Mouse (Mus musculus) heart, embryonic 15.5 days (tissue): ENCODE results near the gene Fam89a. TPM values are rescaled to one million over a fixed set of nuclear protein-coding genes. Genes with fewer than 3 reads are reported as not detected.
A peak's percentile ranks its signal among the peaks of the same experiment; 100 is the strongest.

Source experiments
- ATAC-seq: fragments of 200-750 bp; cut with Nextera tagmentation; replicated peaks from 2 replicates; pipeline ENCODE4 v1.8.0; 2017; ENCODE audit warnings: low read depth, moderate TSS enrichment; ENCODE audit not compliant: insufficient number of reproducible peaks, insufficient read depth, low FRiP score
- H3K27ac ChIP-seq: fragments of 300-500 bp; sonication (generic); 2 replicates; pipeline ENCODE4 v1.5.1; 2015; ENCODE audit warnings: mild to moderate bottlenecking, inconsistent platforms
- H3K27me3 ChIP-seq: fragments of 300-500 bp; sonication (generic); 2 replicates; pipeline ENCODE4 v1.6.1; 2015; ENCODE audit warnings: inconsistent platforms
- H3K36me3 ChIP-seq: fragments of 300-500 bp; sonication (generic); 2 replicates; pipeline ENCODE4 v1.6.1; 2015; ENCODE audit warnings: mild to moderate bottlenecking, inconsistent platforms
- H3K4me1 ChIP-seq: fragments of 300-500 bp; sonication (generic); replicated peaks from 2 replicates; pipeline ENCODE4 v1.6.1; 2015; ENCODE audit warnings: inconsistent platforms
- H3K4me2 ChIP-seq: fragments of 300-500 bp; sonication (generic); 2 replicates; pipeline ENCODE4 v1.6.1; 2015; ENCODE audit warnings: inconsistent platforms, mild to moderate bottlenecking, moderate library complexity
- H3K4me3 ChIP-seq: fragments of 300-500 bp; sonication (generic); 2 replicates; pipeline ENCODE4 v1.5.1; 2015; ENCODE audit warnings: mild to moderate bottlenecking, inconsistent platforms
- H3K9ac ChIP-seq: fragments of 300-500 bp; sonication (generic); 2 replicates; pipeline ENCODE4 v1.6.1; 2015; ENCODE audit warnings: mild to moderate bottlenecking, inconsistent platforms
- H3K9me3 ChIP-seq: fragments of 300-500 bp; sonication (generic); replicated peaks from 2 replicates; pipeline ENCODE4 v1.6.1; 2016; ENCODE audit warnings: inconsistent platforms
- WGBS: fragments of 180-500 bp; shearing (Covaris S2); methylation state at CpG from one replicate; pipeline ENCODE4 v1.1.7; 2015; ENCODE audit warnings: mixed read lengths; 5-methylcytosine and 5-hydroxymethylcytosine counted together
- polyA plus RNA-seq: library from polyadenylated mRNA; unstranded; fragments of >200 nt; fragmentation: Nextera tagmentation; extraction: Ambion mirVana; gene quantifications from 2 replicates; pipeline ENCODE4 v1.2.1, GENCODE M21; 2015

The Fam89a gene
- polyA plus RNA-seq, 1 experiment from 2014 or later, result 1.2 TPM

DNA sequence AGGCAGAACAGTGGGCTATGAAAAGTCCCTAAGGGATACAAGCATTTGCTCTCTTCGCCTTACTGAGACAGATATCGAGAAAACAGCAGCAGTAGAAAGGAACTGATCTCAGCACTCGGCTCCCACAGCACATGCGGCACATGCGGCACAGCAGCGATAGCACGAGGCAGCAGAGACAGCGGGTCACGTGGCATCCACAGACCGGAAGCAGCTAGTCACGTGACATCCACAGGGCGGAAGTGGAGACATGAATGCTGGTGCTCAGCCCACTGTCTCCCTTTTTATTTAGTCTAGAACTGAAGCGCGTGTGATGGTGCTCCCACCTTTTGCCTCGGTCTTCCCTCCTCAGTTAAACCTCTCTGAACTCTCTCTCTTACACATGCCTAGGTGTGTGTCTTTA lies 31.6 kb upstream of the Fam89a start:
- H3K4me3 ChIP-seq, result no peak overlapping the region
- no peak overlapping the region for H3K9ac ChIP-seq
- H3K4me1 ChIP-seq, result peaks cover 22% of the 10 kb centered on the region
- H3K27ac ChIP-seq, result no peak overlapping the region
- no peaks in the 10 kb centered on the region for H3K9me3 ChIP-seq
- peaks cover 3% of the 10 kb centered on the region; the same call in 1 of the 2 replicates for H3K27me3 ChIP-seq
- no peaks in the 10 kb centered on the region for H3K36me3 ChIP-seq
- WGBS, result 72% methylated on average over 15 of the region's 15 CpGs
- H3K4me2 ChIP-seq, result no peak overlapping the region
- ATAC-seq, result no peak

DNA sequence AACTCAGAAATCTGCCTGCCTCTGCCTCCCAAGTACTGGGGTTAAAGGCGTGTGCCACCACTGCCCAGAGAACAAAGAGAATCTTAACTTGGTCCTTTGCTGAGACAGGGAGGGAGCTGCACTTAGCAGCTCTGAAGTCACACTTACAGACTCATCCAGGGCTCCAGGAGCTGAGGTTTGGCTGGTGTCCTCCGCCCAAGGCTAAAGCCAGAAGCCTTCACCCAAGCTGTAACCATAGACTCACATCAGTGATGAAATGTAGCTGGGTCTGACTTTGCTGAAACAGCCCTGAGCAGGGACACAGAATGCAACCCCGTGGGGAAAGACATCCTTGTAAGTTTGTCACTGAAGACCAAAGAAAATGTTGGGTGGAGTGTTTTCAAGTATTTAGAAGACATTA lies 30.8 kb upstream of the Fam89a start:
- no peaks in the 10 kb centered on the region for H3K36me3 ChIP-seq
- no peak overlapping the region for H3K4me3 ChIP-seq
- H3K4me1 ChIP-seq, result peaks cover 22% of the 10 kb centered on the region
- no peak overlapping the region for H3K9ac ChIP-seq
- H3K4me2 ChIP-seq, result no peak overlapping the region
- no peaks in the 10 kb centered on the region for H3K9me3 ChIP-seq
- WGBS, result 78% methylated on average over 3 of the region's 3 CpGs
- H3K27me3 ChIP-seq, result peaks cover 3% of the 10 kb centered on the region; the same call in 1 of the 2 replicates
- no peak overlapping the region for H3K27ac ChIP-seq
- no peak for ATAC-seq

- no peak overlapping the region for H3K4me3 ChIP-seq
- no peaks in the 10 kb centered on the region for H3K36me3 ChIP-seq
- H3K4me2 ChIP-seq, result peak overlapping the region; percentile 47
- H3K27ac ChIP-seq, result peak overlapping the region; percentile 86
- ATAC-seq, result peak; percentile 89
- H3K9ac ChIP-seq, result 0 out of 2 replicates have a peak overlapping the region, but pooled peaks have one; percentile 50
- peaks cover 24% of the 10 kb centered on the region for H3K4me1 ChIP-seq
- H3K9me3 ChIP-seq, result no peaks in the 10 kb centered on the region
- H3K27me3 ChIP-seq, result peaks cover 8% of the 10 kb centered on the region
- 2% methylated on average over 7 of the region's 7 CpGs for WGBS
Measured at GRCm38 (mm10) chr8:124780236-124780635, 28.6 kb upstream of the Fam89a start.

DNA sequence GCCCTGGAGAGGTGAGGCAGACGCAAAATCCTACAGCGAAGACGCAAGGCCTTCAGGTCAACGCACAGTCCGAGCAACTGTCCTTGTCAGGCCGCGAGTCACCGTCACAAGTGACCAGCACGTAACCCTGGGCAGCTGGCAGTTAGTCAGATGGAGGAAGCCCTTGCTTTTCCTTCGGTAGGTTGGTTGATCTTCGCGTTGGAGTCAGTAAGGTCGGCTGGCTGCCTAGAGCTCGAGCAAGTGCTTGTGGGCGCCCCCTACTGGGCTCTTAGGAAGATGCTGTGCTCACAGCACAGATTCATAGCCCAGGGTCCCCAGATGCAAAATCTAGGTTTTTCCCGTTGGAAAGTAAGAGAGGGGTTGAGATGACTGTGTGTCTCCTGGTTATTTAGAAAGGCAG lies 24.1 kb upstream of the Fam89a start:
- Histone ChIP-seq H3K36me3 (no peaks in the 10 kb centered on the region), H3K27me3 (peaks cover 9% of the 10 kb centered on the region; the same call in 1 of the 2 replicates), H3K9ac (no peak overlapping the region), H3K4me2 (peak overlapping the region; percentile 48), H3K9me3 (no peaks in the 10 kb centered on the region), H3K4me3 (no peak overlapping the region), H3K4me1 (peaks cover 18% of the 10 kb centered on the region), H3K27ac (no peak overlapping the region)
- no peak for ATAC-seq
- WGBS, result 17% methylated on average over 16 of the region's 16 CpGs

DNA sequence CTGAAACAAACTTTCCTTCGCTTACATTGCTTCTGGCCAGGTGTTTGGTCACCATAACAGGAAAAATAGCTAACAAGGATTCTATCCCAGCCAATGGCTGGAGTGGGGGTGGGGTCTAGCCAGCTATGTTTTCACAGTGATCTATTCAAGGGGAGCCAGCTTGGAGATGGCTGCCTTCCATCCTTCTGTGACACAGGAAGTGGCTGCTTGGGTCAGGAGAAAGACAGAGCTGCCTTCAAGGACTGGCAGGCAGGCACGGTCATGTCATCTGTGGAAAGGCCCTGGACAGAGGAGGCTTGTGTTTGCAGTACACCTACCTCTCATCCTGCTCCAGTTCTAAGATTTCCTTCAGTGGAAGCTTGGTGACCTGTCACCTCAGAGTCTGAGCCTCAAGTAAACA lies 20.8 kb upstream of the Fam89a start:
- WGBS, result 58% methylated on average over 2 of the region's 2 CpGs
- Histone ChIP-seq H3K27ac (no peak overlapping the region), H3K27me3 (peaks cover 9% of the 10 kb centered on the region; the same call in 1 of the 2 replicates), H3K4me3 (no peak overlapping the region), H3K4me1 (peaks cover 9% of the 10 kb centered on the region), H3K9ac (no peak overlapping the region), H3K36me3 (no peaks in the 10 kb centered on the region), H3K9me3 (no peaks in the 10 kb centered on the region), H3K4me2 (no peak overlapping the region)
- ATAC-seq, result no peak; the same call in 1 of the 2 replicates

DNA sequence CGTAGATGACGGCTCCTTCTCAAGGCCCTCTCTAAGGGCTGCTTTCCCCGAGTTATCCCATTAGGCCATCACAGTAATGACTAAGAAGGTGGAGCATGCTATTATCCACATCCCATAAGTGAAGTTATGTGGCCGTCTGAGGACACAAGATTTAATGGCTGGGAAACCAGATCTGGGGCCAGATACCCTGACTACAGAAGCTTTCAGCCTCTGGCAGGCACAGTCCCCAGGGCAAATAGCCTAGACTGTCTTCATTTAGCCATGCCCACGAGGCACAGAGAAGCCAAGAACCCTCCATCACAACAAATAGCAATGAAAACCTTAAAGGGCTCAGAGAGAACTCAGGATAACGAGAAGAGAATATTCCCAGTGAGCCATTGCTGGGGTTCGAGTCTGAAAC lies 11.4 kb upstream of the Fam89a start:
- Histone ChIP-seq H3K27ac (no peak overlapping the region), H3K9me3 (no peaks in the 10 kb centered on the region), H3K36me3 (no peaks in the 10 kb centered on the region), H3K4me3 (no peak overlapping the region), H3K9ac (no peak overlapping the region), H3K4me1 (no peaks in the 10 kb centered on the region), H3K27me3 (no peaks in the 10 kb centered on the region), H3K4me2 (no peak overlapping the region)
- no peak for ATAC-seq
- 65% methylated on average over 7 of the region's 7 CpGs for WGBS

DNA sequence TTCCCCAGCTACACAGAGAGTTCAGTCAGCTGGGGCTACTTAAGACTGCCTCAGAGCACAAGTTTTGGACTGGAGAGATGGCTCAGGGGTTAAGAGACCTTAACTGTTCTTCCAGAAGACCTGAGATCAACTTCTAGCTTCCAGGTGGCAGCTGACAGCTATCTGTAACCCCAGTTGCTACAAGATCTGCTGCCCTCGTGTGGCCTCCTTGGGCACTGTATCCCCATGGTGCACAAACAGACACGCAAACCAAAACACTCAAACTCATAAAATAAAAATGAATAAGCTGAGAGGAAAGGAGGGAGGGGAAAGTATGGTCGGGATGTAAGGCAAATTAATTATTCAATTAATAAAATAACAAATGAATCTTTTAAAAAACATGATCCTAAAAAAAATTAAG lies 6.9 kb upstream of the Fam89a start:
- no peak overlapping the region for H3K9ac ChIP-seq
- ATAC-seq, result no peak
- WGBS, result 46% methylated on average over 3 of the region's 3 CpGs
- H3K27ac ChIP-seq, result no peak overlapping the region
- no peaks in the 10 kb centered on the region for H3K36me3 ChIP-seq
- no peaks in the 10 kb centered on the region for H3K9me3 ChIP-seq
- H3K4me2 ChIP-seq, result no peak overlapping the region
- 0 out of 2 replicates have a peak, but pooled peaks cover 4% of the 10 kb centered on the region for H3K27me3 ChIP-seq
- no peak overlapping the region for H3K4me3 ChIP-seq
- no peaks in the 10 kb centered on the region for H3K4me1 ChIP-seq

- ATAC-seq, result no peak
- Histone ChIP-seq H3K9me3 (no peaks in the 10 kb centered on the region), H3K9ac (no peak overlapping the region), H3K4me3 (no peak overlapping the region), H3K36me3 (no peaks in the 10 kb centered on the region), H3K27ac (no peak overlapping the region), H3K4me1 (peaks cover 5% of the 10 kb centered on the region), H3K4me2 (no peak overlapping the region), H3K27me3 (peaks cover 21% of the 10 kb centered on the region)
- WGBS, result 61% methylated on average over 5 of the region's 5 CpGs
Measured at GRCm38 (mm10) chr8:124756601-124757000, 5.0 kb upstream of the Fam89a start.

- Histone ChIP-seq H3K4me1 (peaks cover 9% of the 10 kb centered on the region), H3K9ac (no peak overlapping the region), H3K36me3 (no peaks in the 10 kb centered on the region), H3K27me3 (peaks cover 26% of the 10 kb centered on the region), H3K4me2 (no peak overlapping the region), H3K9me3 (no peaks in the 10 kb centered on the region), H3K27ac (no peak overlapping the region), H3K4me3 (no peak overlapping the region)
- WGBS, result 59% methylated on average over 2 of the region's 2 CpGs
- no peak for ATAC-seq
Measured at GRCm38 (mm10) chr8:124756153-124756552, 4.5 kb upstream of the Fam89a start.

GRCm38 (mm10) chr8:124755481-124755880 lies 3.8 kb upstream of the Fam89a start:
- Histone ChIP-seq H3K27me3 (peaks cover 33% of the 10 kb centered on the region), H3K9me3 (no peaks in the 10 kb centered on the region), H3K36me3 (no peaks in the 10 kb centered on the region), H3K4me1 (peaks cover 16% of the 10 kb centered on the region), H3K27ac (no peak overlapping the region), H3K9ac (no peak overlapping the region), H3K4me2 (no peak overlapping the region), H3K4me3 (no peak overlapping the region)
- ATAC-seq, result no peak
- WGBS, result 82% methylated on average over 8 of the region's 8 CpGs

DNA sequence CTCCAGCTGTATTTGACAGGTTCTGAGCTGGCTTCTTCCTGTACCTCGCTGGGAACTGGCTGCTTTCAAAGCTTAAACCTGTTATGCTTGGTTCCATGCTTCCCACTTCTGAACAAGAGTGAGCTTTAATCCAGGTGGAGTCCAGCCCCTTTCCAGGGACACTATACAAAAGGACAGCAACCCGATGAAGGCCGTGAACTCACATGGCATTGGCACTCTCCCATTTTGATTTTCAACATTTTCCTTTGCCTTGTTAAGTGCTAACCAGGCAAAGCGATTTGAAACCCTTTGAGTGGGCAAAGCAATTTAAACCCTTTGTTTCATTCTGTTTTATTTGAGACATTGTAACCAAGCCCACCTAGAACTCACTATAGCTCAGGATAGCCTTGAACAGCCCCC lies 3.2 kb upstream of the Fam89a start:
- Histone ChIP-seq H3K4me1 (peaks cover 16% of the 10 kb centered on the region), H3K4me2 (no peak overlapping the region), H3K9ac (no peak overlapping the region), H3K36me3 (no peaks in the 10 kb centered on the region), H3K9me3 (no peaks in the 10 kb centered on the region), H3K4me3 (no peak overlapping the region), H3K27ac (no peak overlapping the region; the same call in 1 of the 2 replicates), H3K27me3 (peaks cover 39% of the 10 kb centered on the region)
- no peak for ATAC-seq
- 45% methylated on average over 4 of the region's 4 CpGs for WGBS

GRCm38 (mm10) chr8:124754101-124754791 lies 2.6 kb upstream of the Fam89a start:
- H3K4me3 ChIP-seq, result no peak overlapping the region
- no peak overlapping the region; the same call in 1 of the 2 replicates for H3K27ac ChIP-seq
- no peak overlapping the region for H3K4me2 ChIP-seq
- no peaks in the 10 kb centered on the region for H3K36me3 ChIP-seq
- peaks cover 16% of the 10 kb centered on the region for H3K4me1 ChIP-seq
- H3K9me3 ChIP-seq, result no peaks in the 10 kb centered on the region
- H3K27me3 ChIP-seq, result peaks cover 44% of the 10 kb centered on the region
- WGBS, result 27% methylated on average over 11 of the region's 11 CpGs
- ATAC-seq, result no peak
- H3K9ac ChIP-seq, result no peak overlapping the region
